Mouse (Mus musculus) hindbrain, embryonic 16.5 days (tissue): ENCODE measurements at regions not wholly inside any gene's neighbourhood (a gene's known extent, or its start where the extent isn't known, plus 50 kb on each side); places are given as distances from the start of the nearest gene placed in this dataset.

Source experiments
- ATAC-seq: fragments of 200-750 bp; cut with Nextera tagmentation; 2 replicates; pipeline ENCODE4 v1.8.0; 2017; ENCODE audit warnings: moderate TSS enrichment, moderate library complexity
- H3K27ac ChIP-seq: fragments of 300-500 bp; sonication (generic); 2 replicates; pipeline ENCODE4 v1.5.1; 2014; ENCODE audit warnings: low read depth, mild to moderate bottlenecking, control low read depth, low read length, moderate library complexity
- H3K27me3 ChIP-seq: fragments of 300-500 bp; sonication (generic); replicated peaks from 2 replicates; pipeline ENCODE4 v1.6.1; 2014; ENCODE audit warnings: low read length; ENCODE audit not compliant: control insufficient read depth, insufficient read depth
- H3K36me3 ChIP-seq: fragments of 300-500 bp; sonication (generic); 2 replicates; pipeline ENCODE4 v1.6.1; 2014; ENCODE audit warnings: mild to moderate bottlenecking, low read length, moderate library complexity, mixed read lengths; ENCODE audit not compliant: control insufficient read depth, insufficient read depth
- H3K4me1 ChIP-seq: fragments of 300-500 bp; sonication (generic); 2 replicates; pipeline ENCODE4 v1.6.1; 2014; ENCODE audit warnings: low read depth, low read length; ENCODE audit not compliant: control insufficient read depth, insufficient read depth
- H3K4me2 ChIP-seq: fragments of 300-500 bp; sonication (generic); 2 replicates; pipeline ENCODE4 v1.6.1; 2014; ENCODE audit warnings: mild to moderate bottlenecking, low read length, control low read depth, moderate library complexity
- H3K4me3 ChIP-seq: fragments of 300-500 bp; sonication (generic); 2 replicates; pipeline ENCODE4 v1.5.1; 2014; ENCODE audit warnings: mild to moderate bottlenecking, low read length, control low read depth, moderate library complexity
- H3K9ac ChIP-seq: fragments of 300-500 bp; sonication (generic); 2 replicates; pipeline ENCODE4 v1.6.1; 2014; ENCODE audit warnings: low read depth, mild to moderate bottlenecking, control low read depth, low read length, moderate library complexity
- H3K9me3 ChIP-seq: fragments of 300-500 bp; sonication (generic); 2 replicates; pipeline ENCODE4 v1.6.1; 2014; ENCODE audit warnings: mild to moderate bottlenecking, low read length, moderate library complexity; ENCODE audit not compliant: control insufficient read depth
- WGBS: fragments of 180-500 bp; shearing (Covaris S2); extraction: QIAGEN DNeasy Blood & Tissue Kit; methylation state at CpG from one replicate; pipeline ENCODE4 v1.1.7; 2014; 5-methylcytosine and 5-hydroxymethylcytosine counted together

DNA sequence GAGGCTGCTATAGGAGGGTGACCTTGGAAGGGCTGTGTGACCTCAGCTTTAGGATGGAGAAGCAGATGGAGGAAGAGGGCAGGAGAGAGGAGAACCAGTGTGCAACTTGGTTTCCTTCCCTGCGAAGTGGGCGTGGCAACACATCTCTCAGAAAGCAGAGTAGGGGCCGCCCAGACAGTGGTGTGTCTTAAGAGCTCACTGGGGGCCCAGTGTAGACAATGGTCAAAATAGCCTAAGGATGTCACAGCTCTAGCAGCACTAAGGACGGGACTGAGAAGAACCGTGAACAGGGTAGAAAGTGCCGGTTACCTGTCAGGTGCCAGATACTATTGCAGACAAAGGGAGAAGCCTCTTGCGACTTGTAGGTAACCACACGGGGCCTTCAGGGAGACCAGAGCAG is 125.2 kb downstream of the Tfap2c start:
- Histone ChIP-seq H3K4me2 (no peak overlapping the region), H3K4me3 (no peak overlapping the region), H3K9ac (no peak overlapping the region), H3K36me3 (no peaks in the 10 kb centered on the region), H3K27me3 (no peaks in the 10 kb centered on the region), H3K4me1 (no peaks in the 10 kb centered on the region), H3K9me3 (no peaks in the 10 kb centered on the region), H3K27ac (no peak overlapping the region)
- ATAC-seq, result no peak
- 85% methylated on average over 8 of the region's 8 CpGs for WGBS

DNA sequence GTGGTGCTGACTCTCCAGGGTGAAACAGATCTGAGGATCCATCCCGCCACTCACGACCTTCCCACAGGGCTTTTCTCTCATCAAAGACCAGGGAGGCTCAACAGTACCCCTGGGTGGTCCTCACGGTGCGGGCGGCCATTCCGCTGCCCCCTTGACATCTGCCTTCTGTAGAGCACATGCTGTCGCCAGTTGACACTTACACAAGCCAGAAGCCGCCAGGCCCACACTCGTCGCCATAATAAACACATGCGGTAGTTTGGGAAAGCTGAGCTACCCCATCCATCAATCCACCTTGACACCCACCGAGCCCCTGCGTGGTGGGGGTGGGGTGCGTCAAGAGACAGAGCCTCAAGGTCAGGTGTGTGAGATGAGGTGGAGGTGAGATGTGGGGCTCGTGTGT is 125.7 kb downstream of the Tfap2c start:
- Histone ChIP-seq H3K4me3 (no peak overlapping the region), H3K36me3 (no peaks in the 10 kb centered on the region), H3K27me3 (no peaks in the 10 kb centered on the region), H3K4me1 (no peaks in the 10 kb centered on the region), H3K9me3 (no peaks in the 10 kb centered on the region), H3K9ac (no peak overlapping the region), H3K27ac (no peak overlapping the region), H3K4me2 (no peak overlapping the region)
- no peak for ATAC-seq
- WGBS, result 69% methylated on average over 15 of the region's 15 CpGs

DNA sequence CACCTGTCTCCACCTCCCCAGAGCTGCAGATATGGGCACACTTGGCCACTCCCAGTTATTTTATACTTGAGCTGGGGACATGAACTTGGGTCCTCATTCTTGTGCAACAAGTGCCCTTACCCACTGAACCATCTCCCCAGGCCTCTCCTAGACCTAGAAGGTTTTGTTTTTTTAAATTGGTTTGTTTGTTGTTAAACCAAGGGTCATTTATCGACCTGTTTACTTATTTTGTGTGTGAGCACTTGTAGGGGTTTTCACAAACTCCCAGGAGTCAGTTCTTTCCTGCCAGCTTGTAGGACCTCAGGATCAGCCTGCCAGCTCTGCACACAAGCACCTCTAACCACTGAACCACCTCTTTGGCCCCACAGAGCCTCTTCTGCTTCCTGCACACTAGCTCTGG is 140.8 kb downstream of the Tfap2c start:
- no peak overlapping the region for H3K4me3 ChIP-seq
- H3K9me3 ChIP-seq, result peaks cover 4% of the 10 kb centered on the region; the same call in 1 of the 2 replicates
- no peak overlapping the region for H3K4me2 ChIP-seq
- no peaks in the 10 kb centered on the region for H3K4me1 ChIP-seq
- H3K36me3 ChIP-seq, result no peaks in the 10 kb centered on the region
- no peaks in the 10 kb centered on the region for H3K27me3 ChIP-seq
- H3K9ac ChIP-seq, result no peak overlapping the region
- H3K27ac ChIP-seq, result no peak overlapping the region
- 89% methylated on average over 1 of the region's 1 CpGs for WGBS
- no peak for ATAC-seq

DNA sequence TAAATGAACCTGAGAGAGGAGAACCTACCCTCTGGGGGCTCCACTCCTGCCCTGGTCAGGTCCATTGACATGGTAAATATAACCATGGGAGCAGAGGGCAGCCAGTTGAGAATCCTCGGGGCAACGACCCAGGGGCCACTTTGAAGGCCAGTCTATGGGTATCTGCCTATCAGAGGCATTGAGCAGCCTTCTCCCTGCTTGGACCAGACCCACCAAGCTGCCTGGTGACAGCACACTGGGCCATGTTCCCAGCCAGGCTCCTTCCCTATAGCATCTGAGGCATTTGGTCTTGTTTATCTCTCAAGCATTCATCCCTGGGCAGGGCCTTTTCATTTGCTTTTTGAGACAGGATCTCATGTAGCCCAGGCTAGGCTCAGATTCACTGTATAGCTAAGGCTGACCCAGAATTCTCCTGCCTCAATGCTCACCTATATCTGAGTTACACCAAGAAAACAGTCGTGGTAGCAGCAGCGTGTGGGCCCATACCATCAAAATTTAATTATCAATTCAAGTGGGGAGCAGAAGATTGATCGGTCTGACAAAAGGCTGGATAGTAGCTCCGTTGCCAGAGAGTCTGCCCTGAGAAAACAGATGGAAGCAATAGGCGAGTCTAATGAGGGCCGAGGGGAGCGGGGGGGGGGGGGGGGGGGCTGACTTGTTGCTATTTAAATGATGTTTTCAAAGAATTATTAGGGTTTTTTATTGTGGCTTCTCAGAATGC is 141.7 kb downstream of the Tfap2c start:
- WGBS, result 30% methylated on average over 9 of the region's 9 CpGs
- ATAC-seq, result 0 out of 2 replicates have a peak, but pooled peaks have one; percentile 42
- no peak overlapping the region for H3K27ac ChIP-seq

DNA sequence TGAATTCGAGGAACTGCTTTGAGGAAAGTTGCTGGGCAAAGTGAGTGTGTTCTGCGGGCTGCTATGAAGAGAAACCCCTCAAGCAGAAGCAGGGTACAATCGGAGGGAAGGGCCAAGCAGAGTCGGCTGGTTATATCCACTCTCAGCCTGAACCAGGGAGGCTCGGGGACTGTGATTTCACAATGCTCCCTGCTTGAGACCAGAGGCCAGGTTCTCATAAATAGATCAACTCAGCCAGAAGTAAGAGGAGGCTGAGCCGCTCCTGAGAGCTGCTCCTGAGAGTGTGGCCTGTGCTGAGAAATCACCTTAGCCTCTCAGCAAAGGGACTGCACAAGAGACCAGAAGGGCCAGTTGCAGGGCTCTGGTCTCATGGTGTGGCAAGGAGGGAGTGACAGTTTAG is 149.6 kb downstream of the Tfap2c start:
- no peak for ATAC-seq
- Histone ChIP-seq H3K4me1 (no peaks in the 10 kb centered on the region), H3K9me3 (no peaks in the 10 kb centered on the region), H3K4me2 (no peak overlapping the region), H3K36me3 (no peaks in the 10 kb centered on the region), H3K4me3 (no peak overlapping the region), H3K27ac (no peak overlapping the region), H3K9ac (no peak overlapping the region), H3K27me3 (no peaks in the 10 kb centered on the region)
- WGBS, result 39% methylated on average over 6 of the region's 6 CpGs

More for the DNA sequence above, 141.7 kb downstream of the Tfap2c start:
- H3K9me3 ChIP-seq, result peaks cover 4% of the 10 kb centered on the region; the same call in 1 of the 2 replicates
- H3K36me3 ChIP-seq, result no peaks in the 10 kb centered on the region
- H3K4me1 ChIP-seq, result no peaks in the 10 kb centered on the region
- H3K9ac ChIP-seq, result no peak overlapping the region
- no peaks in the 10 kb centered on the region for H3K27me3 ChIP-seq
- H3K4me2 ChIP-seq, result no peak overlapping the region
- H3K4me3 ChIP-seq, result no peak overlapping the region

DNA sequence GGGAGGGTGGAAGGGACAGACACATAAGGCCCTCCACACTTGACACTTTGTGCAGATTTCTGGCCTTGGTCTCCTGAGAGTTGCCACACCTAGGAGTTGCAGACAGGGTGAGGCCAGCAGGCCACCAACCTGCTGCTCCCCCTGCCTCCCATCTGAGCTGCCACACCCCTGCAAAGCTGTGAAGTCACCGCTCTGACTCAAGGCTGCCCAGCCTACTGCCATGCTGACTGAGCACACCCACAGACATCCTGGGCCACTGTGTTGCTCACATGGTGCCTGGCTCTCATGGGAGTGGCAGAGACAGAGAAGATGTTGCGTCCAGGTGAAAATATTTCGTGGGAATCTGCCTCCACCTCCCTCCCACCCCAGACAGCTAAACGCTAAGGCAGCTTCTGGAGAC is 150.3 kb downstream of the Tfap2c start:
- WGBS, result 72% methylated on average over 4 of the region's 4 CpGs
- no peak for ATAC-seq
- H3K4me2 ChIP-seq, result no peak overlapping the region

DNA sequence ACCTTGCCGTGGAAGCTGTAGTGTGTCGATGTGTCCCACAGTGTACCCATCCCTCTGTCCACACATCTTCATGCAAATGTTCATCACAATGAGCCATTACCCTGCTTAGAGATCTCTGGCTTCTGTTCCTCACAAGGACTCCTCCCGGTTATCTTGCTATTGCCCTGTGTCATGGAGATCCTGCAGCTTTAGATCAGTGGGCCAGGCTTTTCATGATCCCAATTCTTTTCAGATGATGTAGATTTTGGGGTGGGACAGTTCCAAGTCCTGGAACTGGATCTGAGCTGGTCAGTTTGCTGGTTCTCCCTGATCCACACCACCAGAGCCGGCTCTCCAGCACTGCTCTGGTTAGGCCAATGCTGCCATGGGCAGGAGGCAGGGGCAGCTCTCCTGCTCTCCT is 161.2 kb downstream of the Tfap2c start:
- Histone ChIP-seq H3K36me3 (no peaks in the 10 kb centered on the region), H3K9ac (no peak overlapping the region), H3K4me1 (no peaks in the 10 kb centered on the region), H3K27ac (no peak overlapping the region), H3K4me2 (no peak overlapping the region), H3K9me3 (no peaks in the 10 kb centered on the region), H3K4me3 (no peak overlapping the region), H3K27me3 (no peaks in the 10 kb centered on the region)
- ATAC-seq, result no peak
- WGBS, result 67% methylated on average over 4 of the region's 4 CpGs

More for the DNA sequence above, 150.3 kb downstream of the Tfap2c start:
- no peak overlapping the region for H3K4me3 ChIP-seq
- no peaks in the 10 kb centered on the region for H3K4me1 ChIP-seq
- no peaks in the 10 kb centered on the region for H3K27me3 ChIP-seq
- no peaks in the 10 kb centered on the region for H3K9me3 ChIP-seq
- no peaks in the 10 kb centered on the region for H3K36me3 ChIP-seq
- H3K9ac ChIP-seq, result no peak overlapping the region
- no peak overlapping the region for H3K27ac ChIP-seq

DNA sequence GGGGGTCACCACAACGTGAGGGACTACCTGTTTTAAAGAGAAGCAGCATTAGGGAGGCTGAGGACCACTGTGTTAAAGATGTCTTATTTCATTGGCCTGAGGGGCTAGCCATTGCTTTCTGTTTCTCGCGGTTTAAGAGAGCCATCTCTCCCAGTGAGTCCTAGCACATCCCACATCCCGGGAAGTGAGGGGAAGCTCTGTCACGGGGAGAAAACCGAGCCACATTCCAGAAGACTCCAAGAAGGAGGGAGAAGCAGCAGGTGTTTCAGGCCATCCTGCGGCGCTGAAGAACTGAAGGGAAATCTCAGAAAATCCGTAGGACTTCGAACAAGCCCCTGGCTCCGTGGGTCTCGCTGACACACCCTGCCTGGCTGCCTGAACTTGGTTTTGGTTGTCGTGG is 177.3 kb downstream of the Tfap2c start:
- no peak overlapping the region for H3K27ac ChIP-seq
- H3K4me1 ChIP-seq, result peaks cover 9% of the 10 kb centered on the region
- ATAC-seq, result no peak
- no peak overlapping the region for H3K9ac ChIP-seq
- 5% methylated on average over 13 of the region's 13 CpGs for WGBS
- H3K27me3 ChIP-seq, result peaks cover 50% of the 10 kb centered on the region
- H3K4me2 ChIP-seq, result no peak overlapping the region
- H3K36me3 ChIP-seq, result no peaks in the 10 kb centered on the region
- H3K9me3 ChIP-seq, result no peaks in the 10 kb centered on the region
- H3K4me3 ChIP-seq, result no peak overlapping the region

DNA sequence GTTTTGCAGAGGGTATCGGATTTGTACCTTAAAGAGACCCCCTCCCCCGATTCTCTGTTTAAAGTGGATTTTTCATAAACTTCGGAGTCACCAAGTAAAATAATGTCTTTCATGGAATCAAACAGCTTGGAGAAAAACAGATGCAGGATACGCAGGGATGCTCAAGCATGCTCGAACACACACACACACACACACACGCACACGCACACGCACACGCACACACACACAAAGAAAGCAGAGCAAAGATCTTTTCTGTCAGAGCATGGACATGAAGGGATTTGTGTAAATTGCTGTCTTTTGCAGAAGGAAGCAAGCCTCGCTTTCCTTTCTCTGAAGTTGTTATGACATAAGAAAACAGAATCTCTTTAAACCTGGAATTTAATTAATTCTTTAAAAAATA is 178.2 kb downstream of the Tfap2c start:
- Histone ChIP-seq H3K4me3 (no peak overlapping the region), H3K4me1 (peaks cover 9% of the 10 kb centered on the region), H3K9me3 (no peaks in the 10 kb centered on the region), H3K27me3 (peaks cover 54% of the 10 kb centered on the region), H3K4me2 (no peak overlapping the region), H3K36me3 (no peaks in the 10 kb centered on the region), H3K27ac (no peak overlapping the region), H3K9ac (no peak overlapping the region)
- ATAC-seq, result no peak
- 7% methylated on average over 10 of the region's 10 CpGs for WGBS
